Mouse (Mus musculus) G1E (cell line): ENCODE data around the gene Pnpla2. TPM values are rescaled to one million over a fixed set of nuclear protein-coding genes. Genes with fewer than 3 reads are reported as not detected.

ENCODE experiments used
- ATAC-seq: 2 replicates; pipeline ENCODE4 v1.8.0; 2016; ENCODE audit warnings: mild to moderate bottlenecking; ENCODE audit not compliant: insufficient number of reproducible peaks, poor library complexity, low FRiP score, severe bottlenecking; ENCODE audit errors: extremely low read depth
- DNase-seq: peaks from one replicate; pipeline ENCODE4 v3.0.0; 2012; ENCODE audit warnings: low spot score
- H3K27me3 ChIP-seq: 2 replicates; pipeline ENCODE4 v1.6.1; 2012; ENCODE audit warnings: mild to moderate bottlenecking, low read length, inconsistent platforms; ENCODE audit not compliant: insufficient read depth
- H3K36me3 ChIP-seq: replicated peaks from 2 replicates; pipeline ENCODE3; 2012; ENCODE audit warnings: mild to moderate bottlenecking, inconsistent platforms
- H3K4me1 ChIP-seq: 2 replicates; pipeline ENCODE4 v1.6.1; 2012; ENCODE audit warnings: low read depth, low read length, inconsistent platforms, mixed read lengths; ENCODE audit not compliant: insufficient read depth
- H3K4me3 ChIP-seq: 2 replicates; pipeline ENCODE4 v1.5.1; 2012; ENCODE audit warnings: low read depth, mild to moderate bottlenecking, inconsistent platforms, low read length, moderate library complexity, mixed read lengths
- H3K9me3 ChIP-seq: replicated peaks from 2 replicates; pipeline ENCODE4 v1.6.1; 2012; ENCODE audit warnings: inconsistent platforms
- CTCF ChIP-seq: IDR thresholded peaks from 2 replicates; pipeline ENCODE4 v1.5.1; 2012; ENCODE audit warnings: low read depth, low read length, inconsistent platforms, mixed read lengths
- GATA1 ChIP-seq: IDR thresholded peaks from 2 replicates; pipeline ENCODE4 v1.6.1; 2012; ENCODE audit warnings: borderline replicate concordance, low read length, inconsistent platforms, mixed read lengths
- GATA2 ChIP-seq: IDR thresholded peaks from 2 replicates; pipeline ENCODE4 v1.6.1; 2012; ENCODE audit warnings: low read depth, low read length, inconsistent platforms, borderline replicate concordance
- POLR2AphosphoS5 ChIP-seq: IDR thresholded peaks from 2 replicates; pipeline ENCODE4 v1.6.1; 2012; ENCODE audit warnings: low read depth, low read length, inconsistent platforms; ENCODE audit not compliant: insufficient replicate concordance
- TAL1 ChIP-seq: conservative IDR thresholded peaks from 2 replicates; pipeline ENCODE4 v1.6.1; 2012; ENCODE audit warnings: low read depth, low read length, inconsistent platforms, mixed read lengths
- polyA plus RNA-seq: library from polyadenylated mRNA; stranded (reverse); fragments of >175 nt; gene quantifications from 2 replicates; pipeline ENCODE4 v1.2.3, GENCODE M21; 2012
- total RNA-seq, 2 experiments: library from RNA; stranded (forward) in 1 of 2; stranded (reverse) in 1 of 2; fragments of 200-1000 nt in 1 of 2; fragments of >200 nt in 1 of 2; fragmentation: Nextera tagmentation in 1 of 2; gene quantifications; 2 replicates each; pipeline ENCODE4 v1.2.3; 2014 to 2017

Gene Pnpla2
- total and polyA plus RNA-seq, 3 experiments, result 9.9 to 50.5 (median 23.6) TPM

- no peaks in the 10 kb centered on the region for H3K9me3 ChIP-seq
- ATAC-seq (no peak), DNase-seq (no peak)
- H3K27me3 ChIP-seq, result no peaks in the 10 kb centered on the region; the same call in 1 of the 2 replicates
- H3K36me3 ChIP-seq, result peaks cover 71% of the 10 kb centered on the region
- no peak for TF ChIP-seq CTCF
- no peak for TF ChIP-seq GATA1
- no peak for TF ChIP-seq TAL1
- TF ChIP-seq POLR2AphosphoS5, result no peak
- TF ChIP-seq GATA2, result no peak
- H3K4me1 ChIP-seq, result peaks cover 89% of the 10 kb centered on the region
- H3K4me3 ChIP-seq, result no peak overlapping the region
Measured at GRCm38 (mm10) chr7:141439140-141439679, 15.8 kb upstream of the Pnpla2 start.

GRCm38 (mm10) chr7:141439811-141440210 is 15.2 kb upstream of the Pnpla2 start:
- peaks cover 68% of the 10 kb centered on the region for H3K36me3 ChIP-seq
- ATAC-seq (no peak), DNase-seq (no peak)
- no peak overlapping the region for H3K4me3 ChIP-seq
- TF ChIP-seq TAL1 (no peak), GATA1 (no peak), GATA2 (no peak)
- H3K4me1 ChIP-seq, result peaks cover 89% of the 10 kb centered on the region
- no peaks in the 10 kb centered on the region; the same call in 1 of the 2 replicates for H3K27me3 ChIP-seq
- no peaks in the 10 kb centered on the region for H3K9me3 ChIP-seq

GRCm38 (mm10) chr7:141440613-141441012 is 14.4 kb upstream of the Pnpla2 start:
- TF ChIP-seq GATA2 (no peak), CTCF (peak; percentile 55; the same call in 1 of the 2 replicates), GATA1 (no peak), TAL1 (no peak), POLR2AphosphoS5 (no peak)
- Histone ChIP-seq H3K27me3 (no peaks in the 10 kb centered on the region; the same call in 1 of the 2 replicates), H3K4me1 (peaks cover 82% of the 10 kb centered on the region), H3K4me3 (peak overlapping the region; percentile 75; the same call in 1 of the 2 replicates), H3K36me3 (peaks cover 67% of the 10 kb centered on the region), H3K9me3 (no peaks in the 10 kb centered on the region)
- DNase-seq (no peak), ATAC-seq (no peak)

GRCm38 (mm10) chr7:141441460-141441859 is 13.5 kb upstream of the Pnpla2 start:
- Histone ChIP-seq H3K4me1 (peaks cover 78% of the 10 kb centered on the region), H3K27me3 (no peaks in the 10 kb centered on the region; the same call in 1 of the 2 replicates), H3K4me3 (peak overlapping the region; percentile 75; the same call in 1 of the 2 replicates), H3K36me3 (peaks cover 58% of the 10 kb centered on the region), H3K9me3 (no peaks in the 10 kb centered on the region)
- TF ChIP-seq POLR2AphosphoS5 (no peak), TAL1 (no peak), GATA1 (no peak)
- ATAC-seq (no peak), DNase-seq (no peak)

- H3K9me3 ChIP-seq, result no peaks in the 10 kb centered on the region
- DNase-seq, result no peak
- H3K36me3 ChIP-seq, result peaks cover 57% of the 10 kb centered on the region
- no peaks in the 10 kb centered on the region; the same call in 1 of the 2 replicates for H3K27me3 ChIP-seq
- peak overlapping the region; percentile 75 for H3K4me3 ChIP-seq
- H3K4me1 ChIP-seq, result peaks cover 75% of the 10 kb centered on the region
- TF ChIP-seq GATA1 (no peak), CTCF (no peak), GATA2 (no peak), TAL1 (no peak), POLR2AphosphoS5 (no peak)
- no peak for ATAC-seq
Measured at GRCm38 (mm10) chr7:141442199-141442598, 12.8 kb upstream of the Pnpla2 start.

GRCm38 (mm10) chr7:141443081-141443821 is 11.7 kb upstream of the Pnpla2 start:
- Histone ChIP-seq H3K4me3 (peak overlapping the region; percentile 75), H3K27me3 (no peaks in the 10 kb centered on the region; the same call in 1 of the 2 replicates), H3K4me1 (peaks cover 69% of the 10 kb centered on the region), H3K36me3 (peaks cover 55% of the 10 kb centered on the region), H3K9me3 (no peaks in the 10 kb centered on the region)
- DNase-seq (peak; percentile 82), ATAC-seq (peak; percentile 22; the same call in 1 of the 2 replicates)
- TF ChIP-seq GATA2 (no peak), GATA1 (no peak), POLR2AphosphoS5 (no peak), TAL1 (no peak), CTCF (peak; percentile 21; the same call in 1 of the 2 replicates)
